Mouse (Mus musculus) cerebellum, adult 9-10 months (tissue): ENCODE results near the gene Olfr644.

Experiments
- DNase-seq: peaks from one replicate; pipeline ENCODE4 v3.0.0; 2022

Olfr644 gene

DNA sequence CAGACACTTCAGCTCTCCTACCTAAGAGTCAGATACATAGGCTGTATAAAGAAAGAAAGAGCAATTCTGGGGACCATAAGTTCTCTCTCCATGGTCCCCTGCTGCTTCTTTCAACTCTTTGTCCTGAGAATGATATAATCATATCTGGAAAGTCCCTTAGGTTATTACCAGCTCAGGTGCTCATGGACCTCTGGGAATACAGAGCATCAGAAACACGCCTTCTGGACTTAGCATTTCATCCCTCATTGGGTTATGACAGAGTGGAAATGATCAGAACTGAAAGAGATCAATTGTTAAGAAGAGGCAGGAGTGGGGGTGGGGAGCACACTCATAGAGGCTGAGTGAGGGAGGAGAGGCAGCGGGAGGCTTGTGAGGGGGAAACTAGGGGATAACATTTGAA, at the start of gene Olfr644:
Gene Olfr644, minus strand, starts transcription at position 101 of the 400 bp plus-strand sequence.
- no peak for DNase-seq

- no peak for DNase-seq
These were observed 33.0 kb upstream of the Olfr644 start, which contains the start of gene Olfr646 for GRCm38 (mm10) chr7:104104757-104104972. Olfr646 (plus strand) TSS chr7:104104873.

DNA sequence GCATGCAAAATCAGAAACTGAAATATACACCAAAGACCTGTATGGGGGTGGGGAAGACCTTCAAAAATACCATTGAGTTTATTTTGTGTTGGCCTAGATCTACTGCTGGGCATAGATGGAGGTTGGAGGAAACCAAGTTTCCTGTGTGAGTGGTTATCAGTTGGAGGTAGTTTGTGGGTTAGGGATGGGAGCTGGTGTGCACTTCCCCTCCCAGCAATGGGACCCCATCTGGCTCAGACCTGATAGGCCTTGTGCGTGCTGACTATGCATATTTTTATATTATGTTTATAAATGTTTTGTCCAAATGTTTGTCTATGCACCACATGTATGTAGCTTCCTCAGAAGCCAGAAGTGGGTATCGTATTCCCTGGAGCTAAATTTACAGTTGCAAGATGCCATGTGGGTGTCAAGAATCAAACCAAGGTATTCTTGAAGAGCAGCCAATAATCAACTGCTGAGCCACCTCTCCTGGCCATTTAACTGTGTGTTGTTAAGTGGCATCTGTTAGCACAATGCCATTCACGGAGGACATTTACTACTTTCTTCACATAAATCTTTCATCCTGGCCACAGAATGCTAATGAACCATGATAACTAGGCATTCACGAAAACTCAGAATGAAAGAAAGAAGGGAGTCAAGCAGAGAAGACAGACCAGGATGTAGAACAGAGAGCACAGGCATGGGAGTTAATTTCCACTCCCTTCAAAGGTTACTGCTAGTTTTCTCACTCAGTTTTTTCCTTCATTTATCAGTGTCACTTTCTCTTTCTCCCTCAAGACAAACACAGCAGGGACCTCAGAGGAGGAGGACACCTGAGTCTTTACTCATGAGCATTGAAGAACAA, 32.5 kb upstream of the Olfr644 start:
- no peak for DNase-seq

GRCm38 (mm10) chr7:104085365-104085764, 13.7 kb upstream of the Olfr644 start, which contains the start of gene Olfr645:
Olfr645 (minus strand) TSS chr7:104085465.
- DNase-seq = no peak

DNA sequence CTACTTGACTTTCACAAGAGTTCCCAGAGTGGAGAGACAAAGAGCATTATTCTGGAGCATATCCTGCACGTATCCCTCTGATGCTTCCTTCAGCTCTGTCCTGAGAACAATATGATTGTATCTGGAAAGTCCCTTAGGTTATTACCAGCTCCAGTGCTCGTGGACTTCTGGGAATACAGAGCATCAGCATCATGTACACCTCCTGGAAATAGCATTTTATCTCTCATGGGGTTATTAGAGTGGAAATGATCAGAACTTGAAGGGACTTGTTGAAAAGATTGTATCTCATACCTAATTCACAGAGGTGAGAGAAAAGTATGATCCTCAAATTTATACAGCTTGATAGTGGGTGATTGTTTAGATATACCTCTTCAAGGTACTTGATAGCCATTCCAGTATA, 10.3 kb downstream of the Olfr644 start, which contains the start of gene 4930516K23Rik:
Gene 4930516K23Rik, minus strand, starts transcription at position 101 of the 400 bp plus-strand sequence.
- DNase-seq = no peak

GRCm38 (mm10) chr7:104059215-104059614, 12.5 kb downstream of the Olfr644 start:
- DNase-seq = no peak

DNA sequence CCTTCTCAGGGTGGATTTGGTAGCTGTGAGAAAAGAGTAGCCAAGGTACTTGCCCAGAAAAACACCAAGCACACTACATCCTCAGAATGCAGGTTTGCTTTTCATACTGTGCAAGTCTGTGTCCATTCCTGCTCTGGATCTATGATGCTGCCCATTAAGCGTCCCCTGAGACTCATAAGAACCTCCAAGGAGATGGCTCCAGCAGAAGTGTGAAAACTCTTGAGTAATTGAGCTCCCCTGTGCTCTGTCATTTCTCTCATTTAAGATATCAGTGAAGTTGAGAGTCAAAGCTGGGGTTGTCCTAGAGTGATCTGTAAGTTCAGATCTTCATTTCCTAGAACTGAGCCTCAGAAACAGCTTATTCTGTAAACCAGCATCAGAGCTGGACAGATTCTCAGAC, 19.1 kb downstream of the Olfr644 start, which contains the start of gene Olfr642:
Gene Olfr642, minus strand, starts transcription at position 101 of the 400 bp plus-strand sequence.
- DNase-seq = no peak

GRCm38 (mm10) chr7:104050745-104051144, 20.9 kb downstream of the Olfr644 start:
- DNase-seq = no peak

- DNase-seq = no peak
These were observed 36.5 kb downstream of the Olfr644 start, which contains the start of gene Olfr641 for GRCm38 (mm10) chr7:104035145-104035544. Olfr641 (plus strand) TSS chr7:104035445.

DNA sequence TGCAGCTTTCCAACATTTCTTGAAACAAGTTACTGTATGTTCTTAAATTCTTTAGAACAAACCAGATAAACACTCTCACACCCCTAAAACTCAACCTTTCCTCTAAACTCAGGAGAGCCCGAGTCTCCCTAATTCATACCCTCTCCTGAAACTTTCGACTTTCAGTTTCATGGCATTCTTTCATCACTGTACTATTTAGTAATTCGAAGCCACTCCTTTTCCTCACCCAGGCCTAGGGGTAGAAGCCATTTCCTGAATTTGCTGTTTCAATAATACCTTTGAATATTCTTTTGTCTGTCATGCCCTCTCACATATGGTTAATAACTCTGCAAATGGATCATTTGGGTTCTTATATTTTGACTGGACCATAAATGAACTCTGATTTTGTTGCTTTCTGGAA, 44.7 kb downstream of the Olfr644 start:
- no peak for DNase-seq

DNA sequence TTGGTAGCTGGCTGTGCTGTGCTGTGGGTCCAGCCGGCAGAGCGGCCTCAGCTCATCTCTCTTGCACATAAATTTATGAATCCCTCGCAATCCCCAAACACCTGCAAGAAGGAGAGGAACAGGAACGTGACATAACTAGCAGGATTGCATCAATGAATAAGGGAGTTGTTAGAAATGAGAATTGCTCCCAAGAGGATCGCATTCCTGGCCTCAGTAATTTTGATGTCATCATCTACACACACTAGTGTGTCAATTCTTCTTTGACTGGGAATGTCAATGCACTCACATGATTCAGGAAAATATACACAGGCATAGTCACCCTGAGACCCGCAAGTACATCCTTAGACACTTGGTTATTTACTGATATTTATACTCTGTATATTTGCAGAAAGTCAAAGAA, 46.2 kb downstream of the Olfr644 start, which contains the start of gene Olfr640:
Gene Olfr640, minus strand, starts transcription at position 101 of the 400 bp plus-strand sequence.
- no peak for DNase-seq

DNA sequence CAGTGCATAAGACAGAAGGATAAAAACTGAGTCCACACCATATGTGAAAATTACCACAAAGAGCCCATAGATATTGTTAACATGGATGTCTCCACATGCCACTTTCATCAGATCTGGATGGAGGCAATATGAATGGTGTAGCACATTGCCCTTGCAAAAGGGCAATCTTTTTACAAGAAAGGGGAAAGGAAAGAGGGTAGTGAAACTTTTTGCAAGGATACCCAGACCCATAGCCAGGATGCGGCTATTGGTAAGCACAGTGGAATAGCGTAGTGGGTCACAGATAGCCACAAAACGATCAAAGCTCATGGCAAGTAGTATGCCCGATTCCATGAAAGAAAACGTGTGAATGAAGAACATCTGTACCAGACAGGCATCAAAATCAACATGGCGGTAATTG, 50.0 kb downstream of the Olfr644 start:
- DNase-seq = no peak

GRCm38 (mm10) chr7:104018953-104019352, 52.7 kb downstream of the Olfr644 start:
- no peak for DNase-seq

- DNase-seq = no peak
These were observed 54.5 kb downstream of the Olfr644 start, which contains the start of gene Olfr639 for GRCm38 (mm10) chr7:104017203-104017602. Olfr639 (minus strand) TSS chr7:104017303.
